Mouse (Mus musculus): ENCODE measurements around the gene Robo2. TPM values are rescaled to one million over a fixed set of nuclear protein-coding genes. Genes with fewer than 3 reads are reported as not detected.

Robo2 gene
- not detected in 4 replicates for total RNA-seq (2023; ENCODE audit: inconsistent age)

GRCm38 (mm10) chr16:74411481-74412251 is at the start of gene Robo2:
TSS of gene Robo2 (minus strand) at chr16:74411825.

